Mouse (Mus musculus) spleen, postnatal 4 days (tissue): ENCODE results near the gene Usp9y.

Source experiments
- DNase-seq, 2 experiments: peaks; one replicate each; pipeline ENCODE4 v3.0.0; 2022; ENCODE audit warnings: low spot score in 2 of 2

Gene Usp9y

DNA sequence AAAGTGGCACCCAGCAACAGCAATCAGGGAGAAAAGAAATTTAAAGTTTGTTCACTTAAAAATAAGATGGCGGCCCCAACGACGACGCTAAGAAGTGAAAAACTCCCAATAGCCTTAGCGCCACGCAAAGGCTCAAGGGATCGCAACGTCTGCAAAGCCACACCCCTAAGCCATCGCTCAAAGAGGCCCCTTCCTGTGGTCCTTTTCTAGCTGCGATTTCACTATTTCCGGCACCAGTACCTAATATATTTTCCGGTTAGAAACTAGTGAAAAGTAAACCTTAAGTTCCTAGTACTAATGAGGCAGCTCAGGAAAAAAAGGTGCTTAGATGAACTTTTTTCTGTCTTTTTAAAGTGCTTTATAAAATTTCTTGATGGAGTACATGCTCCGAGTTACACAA is at the start of gene Usp9y:
TSS of gene Usp9y (minus strand) at position 101 of the 400 bp plus-strand sequence.
- DNase-seq, result no peak

DNA sequence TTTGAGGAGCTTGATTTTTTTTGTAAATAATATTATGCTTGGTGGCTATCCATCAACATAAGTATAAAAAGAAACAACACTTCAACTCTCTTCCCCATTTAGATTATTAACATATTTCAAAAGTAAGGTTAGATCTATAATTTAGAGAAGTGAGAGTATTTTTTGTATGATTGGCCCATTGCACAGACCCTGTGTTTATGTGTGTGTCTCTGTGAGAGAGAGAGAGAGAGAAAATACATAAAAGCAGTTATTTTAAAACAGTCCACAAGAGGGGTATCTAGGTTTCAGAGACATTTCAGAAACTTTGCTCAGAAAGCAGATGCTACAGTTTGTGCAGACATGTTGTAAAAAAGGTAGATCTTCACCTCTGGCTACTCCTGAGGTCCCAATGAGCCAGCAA is 165.9 kb downstream of the Usp9y start:
- no peak for DNase-seq

DNA sequence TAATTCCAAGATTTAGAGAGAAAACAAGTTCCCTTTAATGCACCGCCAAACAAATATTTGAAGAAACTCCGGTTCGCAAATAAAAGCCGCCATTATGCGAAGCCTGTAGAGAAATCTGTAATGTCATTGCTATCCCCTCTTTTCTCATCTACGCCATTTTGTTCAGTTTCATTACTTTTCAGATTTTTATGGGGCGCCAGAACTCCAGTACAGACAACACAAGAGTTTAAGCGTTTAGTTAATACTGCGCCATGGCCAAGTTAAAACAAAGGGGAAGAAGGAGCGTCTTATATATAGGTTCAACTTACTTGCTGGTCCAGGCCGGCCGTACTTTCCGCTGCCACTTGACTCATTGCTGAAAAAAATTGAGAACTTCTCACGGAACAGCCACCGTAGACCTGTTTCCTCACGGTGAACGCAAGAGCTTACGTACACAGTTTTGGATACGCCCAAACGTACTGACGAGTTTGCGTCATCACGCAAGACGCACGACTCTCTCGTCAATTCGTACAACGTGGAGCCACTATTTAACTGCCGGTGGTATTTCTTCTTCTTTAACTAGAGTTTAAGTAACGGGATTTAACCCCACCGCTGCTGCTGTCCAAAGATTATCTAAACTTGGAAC is 173.3 kb downstream of the Usp9y start, which contains the start of gene Ddx3y:
TSS of gene Ddx3y (minus strand) at position 459 of the 625 bp plus-strand sequence.
- DNase-seq, result peak in 1 of 2 experiments; percentile 67

DNA sequence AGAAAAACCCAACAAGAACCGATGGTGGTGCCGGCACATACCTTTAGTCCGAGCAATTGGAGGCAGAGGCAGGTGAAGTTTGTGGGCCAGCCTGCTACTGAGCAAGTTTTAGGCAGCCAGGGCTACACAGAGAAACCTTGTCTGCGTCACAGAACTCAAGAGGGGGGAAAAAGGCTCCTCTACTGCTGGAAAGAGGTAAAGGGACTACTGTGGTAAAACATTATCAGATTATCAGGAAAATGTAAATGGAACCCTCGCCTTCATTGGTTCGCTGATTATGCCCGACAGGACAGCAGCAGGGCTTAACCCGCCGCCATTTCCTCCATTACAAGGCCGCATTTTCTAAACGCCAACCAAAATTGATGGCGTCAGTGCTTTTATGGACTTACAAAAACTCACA is 173.8 kb downstream of the Usp9y start:
- peak in 1 of 2 experiments; percentile 18 for DNase-seq
